Mouse (Mus musculus) heart, adult 10 weeks (tissue): ENCODE measurements around the gene Gm21304. TPM values are rescaled to one million over a fixed set of nuclear protein-coding genes. Genes with fewer than 3 reads are reported as not detected.

Experiments used
- polyA plus RNA-seq: library from polyadenylated mRNA; stranded (reverse); fragments of 350-450 nt; fragmentation: Illumina TruSeq; extraction: RNeasy Lipid Tissue Mini Kit (QIAGEN cat#74804); gene quantifications from one replicate; pipeline ENCODE4 v1.2.3, GENCODE M21; 2014; ENCODE audit warnings: low read depth, low replicate concordance

The Gm21304 gene
- polyA plus RNA-seq: not detected

DNA sequence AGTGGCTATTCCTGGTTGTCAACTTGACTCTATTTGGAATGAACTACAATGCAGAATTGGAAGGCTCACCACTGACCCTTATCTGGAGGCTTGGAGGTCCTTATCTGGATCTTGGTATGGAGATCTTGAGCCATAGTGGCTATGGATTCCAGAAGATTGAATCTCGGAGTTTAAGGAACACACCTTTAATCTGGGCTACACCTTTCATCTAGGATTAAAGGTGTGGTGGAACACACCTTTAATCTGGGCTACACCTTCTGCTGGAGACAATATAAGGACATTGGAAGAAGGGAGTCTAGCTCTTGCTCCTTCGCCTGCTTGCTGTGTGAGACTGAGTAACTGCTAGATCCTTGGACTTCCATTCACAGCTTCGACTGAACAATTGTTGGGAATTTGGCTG, at the start of gene Gm21304:
TSS of gene Gm21304 (plus strand) at position 301 of the 400 bp plus-strand sequence.

DNA sequence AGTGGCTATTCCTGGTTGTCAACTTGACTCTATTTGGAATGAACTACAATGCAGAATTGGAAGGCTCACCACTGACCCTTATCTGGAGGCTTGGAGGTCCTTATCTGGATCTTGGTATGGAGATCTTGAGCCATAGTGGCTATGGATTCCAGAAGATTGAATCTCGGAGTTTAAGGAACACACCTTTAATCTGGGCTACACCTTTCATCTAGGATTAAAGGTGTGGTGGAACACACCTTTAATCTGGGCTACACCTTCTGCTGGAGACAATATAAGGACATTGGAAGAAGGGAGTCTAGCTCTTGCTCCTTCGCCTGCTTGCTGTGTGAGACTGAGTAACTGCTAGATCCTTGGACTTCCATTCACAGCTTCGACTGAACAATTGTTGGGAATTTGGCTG, 25.6 kb upstream of the Gm21304 start, which contains the start of gene Gm21293:
TSS of gene Gm21293 (plus strand) at position 301 of the 400 bp plus-strand sequence.

GRCm38 (mm10) chr10:104151197-104151596, 17.1 kb upstream of the Gm21304 start, which contains the start of gene Gm6763:
Gene Gm6763, plus strand, starts transcription at chr10:104151497.

GRCm38 (mm10) chr10:104159706-104160105, 8.6 kb upstream of the Gm21304 start, which contains the start of gene Gm8764:
Gene Gm8764, plus strand, starts transcription at chr10:104160006.

DNA sequence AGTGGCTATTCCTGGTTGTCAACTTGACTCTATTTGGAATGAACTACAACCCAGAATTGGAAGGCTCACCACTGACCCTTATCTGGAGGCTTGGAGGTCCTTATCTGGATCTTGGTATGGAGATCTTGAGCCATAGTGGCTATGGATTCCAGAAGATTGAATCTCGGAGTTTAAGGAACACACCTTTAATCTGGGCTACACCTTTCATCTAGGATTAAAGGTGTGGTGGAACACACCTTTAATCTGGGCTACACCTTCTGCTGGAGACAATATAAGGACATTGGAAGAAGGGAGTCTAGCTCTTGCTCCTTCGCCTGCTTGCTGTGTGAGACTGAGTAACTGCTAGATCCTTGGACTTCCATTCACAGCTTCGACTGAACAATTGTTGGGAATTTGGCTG, 8.4 kb downstream of the Gm21304 start, which contains the start of gene Gm21312:
TSS of gene Gm21312 (plus strand) at position 301 of the 400 bp plus-strand sequence.

GRCm38 (mm10) chr10:104185233-104185632, 16.9 kb downstream of the Gm21304 start, which contains the start of gene Gm20765:
Gene Gm20765, plus strand, starts transcription at chr10:104185533.

GRCm38 (mm10) chr10:104193742-104194141, 25.4 kb downstream of the Gm21304 start, which contains the start of gene Gm4340:
Gene Gm4340, plus strand, starts transcription at chr10:104194042.

Other genes with a start within 250 kb of the Gm21304 start
- gene Gm21293, start 25.5 kb upstream of the Gm21304 start, polyA plus RNA-seq: not detected
- gene Gm6763, start 17.0 kb upstream of the Gm21304 start, polyA plus RNA-seq: not detected
- gene Gm8764, start 8.5 kb upstream of the Gm21304 start, polyA plus RNA-seq: not detected
- not detected for gene Gm21312, start 8.5 kb downstream of the Gm21304 start, polyA plus RNA-seq
- gene Gm20765, start 17.0 kb downstream of the Gm21304 start, polyA plus RNA-seq: not detected
- gene Gm4340, start 25.5 kb downstream of the Gm21304 start, polyA plus RNA-seq: not detected